Mouse (Mus musculus): ENCODE data around the gene Fam171b. TPM values are rescaled to one million over a fixed set of nuclear protein-coding genes. Genes with fewer than 3 reads are reported as not detected.

Fam171b gene
- total RNA-seq (2021) = 100 to 1,000 TPM; 221 to 223 TPM

GRCm38 (mm10) chr2:83812483-83813272, at the start of gene Fam171b:
Fam171b (plus strand) TSS chr2:83812636.
- intact Hi-C loops (cut with DNase I) = no loop called here
- peak; percentile 76 to 90 for DNase-seq (ENCODE audit: extremely low spot score in 1 of 2, low spot score in 2 of 2)

DNA sequence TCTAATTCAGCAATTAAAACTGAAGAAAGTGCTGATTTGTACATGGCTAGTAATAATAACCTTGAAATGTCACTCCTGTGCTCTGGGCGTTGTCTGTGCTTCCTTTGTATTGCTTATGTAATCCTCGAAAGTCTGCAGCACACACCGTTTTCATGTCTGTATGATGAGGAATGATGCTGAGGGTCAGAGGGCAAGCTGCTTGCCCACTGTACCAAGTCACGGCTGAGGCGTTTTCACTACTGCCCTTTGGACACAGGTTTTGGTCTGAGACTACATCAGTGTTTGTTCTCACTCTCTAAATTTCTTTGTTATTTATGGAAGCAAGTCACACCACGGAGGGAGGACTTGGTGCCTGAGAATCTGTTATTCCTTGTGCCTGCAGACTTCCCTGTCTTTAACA, 46.4 kb upstream of the Fam171b start:
- DNase-seq (ENCODE audit: extremely low spot score in 1 of 2, low spot score in 2 of 2) = no peak
- intact Hi-C loops (cut with DNase I) = loop anchor here (5.0 kb wide), 1 partner anchor 44 kb away; the partner anchor contains the start of gene Itgav

DNA sequence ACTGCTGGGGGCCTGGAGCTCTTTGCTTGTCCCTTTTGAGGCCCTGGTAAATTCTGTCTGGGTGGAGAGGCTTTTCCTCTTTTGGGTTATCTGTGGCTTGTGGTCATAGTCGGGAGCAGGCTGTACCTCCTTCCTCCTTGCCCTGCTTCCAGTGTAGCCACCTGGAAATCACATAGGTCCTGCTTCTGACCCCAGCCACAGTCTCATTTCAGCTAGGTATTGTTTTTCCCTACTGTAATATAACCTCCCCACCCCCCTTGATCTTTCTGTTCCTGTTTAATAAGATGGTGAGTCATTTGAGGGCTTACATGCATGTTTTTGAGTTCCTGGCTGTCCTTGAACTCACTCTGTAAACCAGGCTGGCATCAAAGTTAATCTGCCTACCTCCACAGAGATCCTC, 45.6 kb upstream of the Fam171b start:
- DNase-seq (ENCODE audit: extremely low spot score in 1 of 2, low spot score in 2 of 2) = no peak
- intact Hi-C loops (cut with DNase I) = loop anchor here (5.0 kb wide), 1 partner anchor 45 kb away; the partner anchor contains the start of gene Itgav

DNA sequence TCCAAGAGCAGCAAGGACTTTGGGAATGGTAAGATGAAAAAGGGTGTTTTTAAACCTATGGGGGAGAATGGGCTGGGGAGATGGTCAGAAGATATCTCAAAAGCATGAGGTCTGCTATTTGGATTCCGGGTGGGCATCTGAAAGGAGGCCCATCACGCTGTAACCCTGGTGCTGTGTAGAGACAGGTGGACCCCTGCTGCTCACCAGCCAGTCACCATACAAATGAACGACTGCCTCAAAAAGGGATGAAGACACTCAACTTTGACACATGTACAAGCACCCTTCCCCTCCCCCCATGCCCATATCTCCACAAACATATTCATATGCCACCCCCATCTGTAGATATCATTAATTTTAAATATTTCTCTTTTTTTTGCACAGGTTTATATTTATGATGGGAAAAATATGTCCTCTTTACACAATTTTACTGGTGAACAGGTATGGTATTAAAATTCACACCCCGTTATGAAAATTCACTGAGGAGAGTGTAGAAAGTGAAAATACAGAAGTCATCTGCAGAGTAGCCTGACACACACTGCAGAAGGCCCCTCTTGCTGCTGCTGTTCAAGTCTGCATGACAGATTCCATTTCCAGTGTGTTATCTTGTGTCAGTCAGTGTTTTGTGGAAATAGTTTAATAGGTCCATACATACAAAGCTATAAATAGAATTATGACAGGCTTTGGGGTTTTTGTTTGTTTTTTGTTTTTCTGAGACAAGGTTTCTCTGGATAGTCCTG, 44.0 kb upstream of the Fam171b start:
- intact Hi-C loops (cut with DNase I) = loop anchor here (5.0 kb wide), 1 partner anchor 46 kb away; the partner anchor contains the start of gene Itgav
- DNase-seq (ENCODE audit: extremely low spot score in 1 of 2, low spot score in 2 of 2) = no peak

DNA sequence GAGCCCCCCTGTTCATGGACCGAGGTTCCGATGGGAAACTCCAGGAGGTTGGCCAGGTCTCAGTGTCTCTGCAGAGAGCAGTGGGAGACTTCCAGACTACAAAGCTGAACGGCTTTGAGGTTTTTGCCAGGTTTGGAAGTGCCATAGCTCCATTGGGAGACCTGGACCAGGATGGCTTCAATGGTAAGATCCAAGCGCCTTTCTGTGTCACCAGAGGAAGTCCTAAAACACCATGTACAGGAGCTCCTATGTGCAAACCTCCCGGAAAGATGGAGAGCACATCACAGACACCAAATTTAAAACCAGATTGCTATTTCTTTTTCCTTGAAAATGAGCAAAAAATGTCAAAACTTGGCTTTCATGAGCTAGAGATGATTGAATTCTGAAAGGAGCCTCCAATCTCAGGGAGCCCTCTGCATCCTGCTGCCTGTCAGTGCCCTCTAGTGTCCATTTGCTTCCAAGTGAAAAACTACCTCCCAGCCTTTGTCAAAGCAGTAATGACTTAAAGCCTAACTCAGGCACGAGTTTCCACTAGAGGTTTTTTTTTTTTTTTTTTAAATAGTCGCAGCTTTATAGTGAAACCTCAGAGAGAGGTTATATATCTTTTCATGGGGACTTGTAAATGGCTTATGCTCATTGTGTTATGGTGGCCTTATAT, 41.2 kb upstream of the Fam171b start:
- intact Hi-C loops (cut with DNase I) = loop anchor here (5.0 kb wide), 1 partner anchor 114 kb away; no protein-coding TSS in a partner anchor
- peak; percentile 58 to 73 for DNase-seq (ENCODE audit: extremely low spot score in 1 of 2, low spot score in 2 of 2)

DNA sequence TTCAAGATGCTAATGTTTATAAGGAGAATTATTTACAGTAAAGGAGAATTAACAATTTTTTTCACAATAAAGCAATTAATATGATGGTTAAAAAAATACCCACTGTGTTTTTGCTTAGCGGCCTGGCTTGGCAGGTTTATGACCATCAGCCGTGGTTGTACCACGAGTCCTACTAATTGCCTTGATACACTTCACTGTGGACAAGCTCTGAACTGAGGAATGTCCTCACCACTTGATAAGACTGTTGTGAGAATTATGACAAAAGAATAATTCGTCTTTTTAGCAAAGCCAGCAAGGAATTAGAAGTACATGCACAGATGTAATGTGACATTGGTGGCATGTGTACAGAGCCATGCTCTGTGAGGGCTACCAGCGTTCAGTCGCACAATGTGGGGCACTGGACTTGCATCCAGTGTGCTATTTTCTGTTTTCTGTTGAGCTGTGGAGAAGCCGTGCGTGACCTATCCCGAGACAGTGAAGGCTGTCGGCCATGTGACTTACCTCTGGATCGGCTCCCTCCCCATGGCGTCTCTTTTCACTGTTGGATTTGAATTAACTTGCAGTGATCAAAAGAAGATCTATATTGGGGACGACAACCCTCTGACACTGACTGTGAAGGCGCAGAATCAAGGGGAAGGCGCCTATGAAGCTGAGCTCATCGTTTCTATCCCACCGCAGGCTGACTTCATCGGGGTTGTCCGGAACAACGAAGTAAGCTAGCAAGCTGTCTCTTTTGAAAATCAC, 20.9 kb upstream of the Fam171b start:
- intact Hi-C loops (cut with DNase I) = no loop called here
- no peak for DNase-seq (ENCODE audit: extremely low spot score in 1 of 2, low spot score in 2 of 2)

DNA sequence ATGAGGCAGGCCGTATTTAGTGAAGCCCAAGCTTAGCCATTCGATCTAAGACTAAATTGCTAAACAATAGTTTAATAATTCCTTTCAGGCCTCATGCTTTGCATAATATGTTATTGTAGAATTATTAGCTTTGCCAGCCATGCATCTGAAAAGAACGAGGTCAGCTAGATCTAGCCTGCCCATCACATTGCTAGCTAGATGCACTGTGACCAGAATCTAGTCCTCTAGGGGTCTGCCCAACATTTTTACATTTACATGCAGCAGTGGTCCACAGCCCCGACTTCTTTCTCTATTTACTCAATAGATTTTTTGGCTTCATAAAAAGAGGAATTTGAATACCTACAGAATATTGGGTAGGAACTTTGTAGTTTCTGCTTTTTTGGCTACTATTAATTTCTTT, 20.3 kb upstream of the Fam171b start:
- intact Hi-C loops (cut with DNase I) = no loop called here
- no peak for DNase-seq (ENCODE audit: extremely low spot score in 1 of 2, low spot score in 2 of 2)

DNA sequence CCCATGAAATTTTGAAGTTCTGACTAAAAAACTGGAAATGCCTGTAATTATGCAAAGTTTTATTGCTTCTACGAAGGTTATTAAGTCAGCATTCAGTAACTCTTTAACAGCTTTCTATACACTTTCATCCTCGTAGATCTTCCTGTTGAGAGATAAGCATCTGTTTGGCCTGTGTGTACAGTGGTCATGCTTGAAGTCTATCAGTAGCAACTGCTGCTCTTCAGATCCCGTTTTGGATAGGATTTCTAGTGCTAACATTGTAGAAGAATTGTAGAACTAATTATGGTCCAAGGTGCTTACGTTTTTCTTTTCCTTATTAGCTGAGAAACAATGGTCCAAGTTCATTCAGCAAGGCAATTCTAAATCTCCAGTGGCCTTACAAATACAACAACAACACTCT, 16.7 kb upstream of the Fam171b start:
- no peak for DNase-seq (ENCODE audit: extremely low spot score in 1 of 2, low spot score in 2 of 2)
- intact Hi-C loops (cut with DNase I) = no loop called here

- intact Hi-C loops (cut with DNase I) = no loop called here
- DNase-seq (ENCODE audit: extremely low spot score in 1 of 2, low spot score in 2 of 2) = no peak
Observed at GRCm38 (mm10) chr2:83797902-83798497, 14.4 kb upstream of the Fam171b start.

- DNase-seq (ENCODE audit: extremely low spot score in 1 of 2, low spot score in 2 of 2) = no peak
- intact Hi-C loops (cut with DNase I) = no loop called here
Observed at GRCm38 (mm10) chr2:83813273-83813892, 947 bp downstream of the Fam171b start.

DNA sequence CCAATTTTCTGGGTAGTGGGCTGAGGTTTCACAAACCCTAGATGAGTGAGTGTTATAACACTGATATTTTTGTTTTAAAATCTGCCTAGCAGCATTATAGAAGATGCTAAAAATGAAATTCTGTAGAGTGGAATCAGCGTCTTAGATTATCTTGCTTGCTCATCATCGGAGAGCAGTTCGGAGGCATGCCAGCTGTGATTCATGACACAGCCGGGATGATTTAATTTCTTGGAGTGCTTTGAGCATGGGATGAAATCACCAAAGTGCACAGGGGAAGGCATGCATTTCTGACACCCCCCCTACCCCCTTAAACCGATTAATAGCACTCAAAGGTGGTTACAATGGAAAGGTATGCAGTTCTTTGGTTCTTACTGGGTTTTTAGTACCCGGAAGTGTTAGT, 1.6 kb downstream of the Fam171b start:
- intact Hi-C loops (cut with DNase I) = no loop called here
- peak; percentile 43 to 45 for DNase-seq (ENCODE audit: extremely low spot score in 1 of 2, low spot score in 2 of 2)

DNA sequence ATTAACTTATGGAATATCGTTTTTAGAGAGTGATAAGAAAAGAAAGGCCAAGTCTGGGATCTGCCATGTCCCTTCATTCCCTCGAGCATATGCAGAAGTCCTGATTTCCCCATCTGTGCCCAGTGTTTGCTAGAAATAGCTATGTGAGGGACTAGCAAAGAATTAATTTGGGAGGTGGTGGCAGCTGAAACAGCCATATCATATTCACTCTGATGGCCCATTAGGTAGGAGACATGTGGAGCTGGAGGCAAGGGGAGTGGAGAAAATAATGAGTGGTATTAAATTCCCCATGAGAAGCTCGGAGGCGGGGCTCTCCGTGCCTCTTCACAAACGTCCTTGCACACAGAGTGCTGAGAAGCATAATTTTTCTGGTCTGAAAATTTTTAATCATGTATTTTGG, 3.7 kb downstream of the Fam171b start:
- intact Hi-C loops (cut with DNase I) = no loop called here

GRCm38 (mm10) chr2:83825161-83825560, 12.7 kb downstream of the Fam171b start:
- intact Hi-C loops (cut with DNase I) = no loop called here
- DNase-seq (ENCODE audit: extremely low spot score in 1 of 2, low spot score in 2 of 2) = no peak

More for the DNA sequence above, 3.7 kb downstream of the Fam171b start:
- DNase-seq (ENCODE audit: extremely low spot score in 1 of 2, low spot score in 2 of 2) = no peak

- intact Hi-C loops (cut with DNase I) = no loop called here
- no peak for DNase-seq (ENCODE audit: extremely low spot score in 1 of 2, low spot score in 2 of 2)
Observed at GRCm38 (mm10) chr2:83828895-83829539, 16.6 kb downstream of the Fam171b start.

DNA sequence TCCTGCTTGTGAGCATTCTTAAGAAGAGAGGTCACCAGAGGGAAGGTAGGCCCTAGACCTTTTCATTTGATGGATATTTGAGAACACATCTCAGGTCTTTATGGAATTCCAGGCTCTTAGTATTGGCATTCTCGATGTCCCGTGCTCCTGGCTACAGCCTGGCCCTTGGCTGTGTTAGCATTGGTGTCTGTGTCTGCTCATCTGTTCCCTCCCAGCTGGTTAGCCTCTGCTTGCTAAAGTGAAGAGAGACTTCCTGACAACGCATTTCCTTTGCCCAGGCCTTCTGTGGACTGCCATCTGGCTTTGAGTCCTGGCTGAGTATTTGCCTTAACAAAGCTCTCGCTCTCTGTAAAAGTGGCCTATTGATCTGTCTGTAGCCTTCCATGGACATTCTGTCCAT, 20.5 kb downstream of the Fam171b start:
- DNase-seq (ENCODE audit: extremely low spot score in 1 of 2, low spot score in 2 of 2) = peak in 1 of 2 experiments; percentile 44
- intact Hi-C loops (cut with DNase I) = no loop called here

- intact Hi-C loops (cut with DNase I) = no loop called here
- DNase-seq (ENCODE audit: extremely low spot score in 1 of 2, low spot score in 2 of 2) = no peak
Observed at GRCm38 (mm10) chr2:83835313-83836070, 23.1 kb downstream of the Fam171b start.

DNA sequence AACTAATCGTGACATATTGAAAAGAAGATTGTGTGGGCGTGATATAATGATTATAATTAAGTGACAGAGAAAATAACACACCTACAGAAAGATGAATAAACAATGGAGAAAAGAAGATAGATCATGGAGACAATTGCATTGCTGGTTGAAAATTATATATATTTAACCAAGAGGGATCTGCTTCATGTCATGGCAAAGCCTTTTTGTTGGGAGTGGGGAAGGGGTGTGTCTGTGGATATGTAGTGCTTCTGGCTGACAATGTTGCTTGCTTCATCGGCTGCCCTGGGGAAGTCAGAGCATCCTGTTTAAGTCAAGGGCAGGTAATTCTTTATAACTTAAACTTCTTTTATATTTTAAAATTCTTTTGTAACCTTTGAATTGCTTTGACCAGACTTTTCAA, 36.1 kb downstream of the Fam171b start:
- intact Hi-C loops (cut with DNase I) = no loop called here
- DNase-seq (ENCODE audit: extremely low spot score in 1 of 2, low spot score in 2 of 2) = no peak
